Mouse (Mus musculus) G1E (cell line): ENCODE data around the gene Emilin1.

Source experiments
- CTCF ChIP-seq: IDR thresholded peaks from 2 replicates; pipeline ENCODE4 v1.5.1; 2012; ENCODE audit warnings: low read depth, low read length, inconsistent platforms, mixed read lengths
- GATA1 ChIP-seq: IDR thresholded peaks from 2 replicates; pipeline ENCODE4 v1.6.1; 2012; ENCODE audit warnings: borderline replicate concordance, low read length, inconsistent platforms, mixed read lengths
- GATA2 ChIP-seq: IDR thresholded peaks from 2 replicates; pipeline ENCODE4 v1.6.1; 2012; ENCODE audit warnings: low read depth, low read length, inconsistent platforms, borderline replicate concordance
- POLR2AphosphoS5 ChIP-seq: IDR thresholded peaks from 2 replicates; pipeline ENCODE4 v1.6.1; 2012; ENCODE audit warnings: low read depth, low read length, inconsistent platforms; ENCODE audit not compliant: insufficient replicate concordance
- TAL1 ChIP-seq: conservative IDR thresholded peaks from 2 replicates; pipeline ENCODE4 v1.6.1; 2012; ENCODE audit warnings: low read depth, low read length, inconsistent platforms, mixed read lengths

GRCm38 (mm10) chr5:30944956-30945781 is 32.0 kb downstream of the Emilin1 start, which contains the start of gene Cgref1:
- TF ChIP-seq CTCF (no peak), GATA1 (no peak), POLR2AphosphoS5 (no peak), TAL1 (no peak), GATA2 (no peak)
